Mouse (Mus musculus) liver, embryonic 14.5 days (tissue): ENCODE results near the gene Gm38394.

Source experiments
- CTCF ChIP-seq: IDR thresholded peaks from 2 replicates; pipeline ENCODE4 v1.5.1; 2016; ENCODE audit warnings: antibody characterized with exemption, low read depth, control low read depth
- EP300 ChIP-seq: IDR thresholded peaks from 2 replicates; pipeline ENCODE4 v1.6.1; 2016; ENCODE audit warnings: antibody characterized with exemption, low read depth

GRCm38 (mm10) chr1:133617908-133618307 is 43.2 kb downstream of the Gm38394 start:
- TF ChIP-seq CTCF (no peak), EP300 (0 out of 2 replicates have a peak, but pooled peaks have one; percentile 46)
